Mouse (Mus musculus) hindbrain, embryonic 15.5 days (tissue): ENCODE measurements around the gene Dnajc7. TPM values are rescaled to one million over a fixed set of nuclear protein-coding genes. Genes with fewer than 3 reads are reported as not detected.

Experiments used
- ATAC-seq: fragments of 200-750 bp; cut with Nextera tagmentation; 2 replicates; pipeline ENCODE4 v1.8.0; 2017; ENCODE audit warnings: low read depth, moderate number of reproducible peaks, moderate TSS enrichment; ENCODE audit not compliant: low FRiP score
- H3K27ac ChIP-seq: fragments of 300-500 bp; sonication (generic); replicated peaks from 2 replicates; pipeline ENCODE4 v1.5.1; 2015; ENCODE audit warnings: mild to moderate bottlenecking, inconsistent platforms
- H3K27me3 ChIP-seq: fragments of 300-500 bp; sonication (generic); 2 replicates; pipeline ENCODE4 v1.6.1; 2015; ENCODE audit warnings: control low read depth, inconsistent platforms
- H3K36me3 ChIP-seq: fragments of 300-500 bp; sonication (generic); 2 replicates; pipeline ENCODE4 v1.6.1; 2015; ENCODE audit warnings: control low read depth, inconsistent platforms
- H3K4me1 ChIP-seq: fragments of 300-500 bp; sonication (generic); replicated peaks from 2 replicates; pipeline ENCODE4 v1.6.1; 2015; ENCODE audit warnings: control low read depth, inconsistent platforms
- H3K4me2 ChIP-seq: fragments of 300-500 bp; sonication (generic); 2 replicates; pipeline ENCODE4 v1.6.1; 2015; ENCODE audit warnings: moderate library complexity, mild to moderate bottlenecking, inconsistent platforms
- H3K4me3 ChIP-seq: fragments of 300-500 bp; sonication (generic); 2 replicates; pipeline ENCODE4 v1.5.1; 2015; ENCODE audit warnings: mild to moderate bottlenecking, inconsistent platforms
- H3K9ac ChIP-seq: fragments of 300-500 bp; sonication (generic); 2 replicates; pipeline ENCODE4 v1.6.1; 2015; ENCODE audit warnings: inconsistent platforms
- H3K9me3 ChIP-seq: fragments of 300-500 bp; sonication (generic); 2 replicates; pipeline ENCODE4 v1.6.1; 2016; ENCODE audit warnings: control low read depth, inconsistent platforms
- WGBS: fragments of 180-500 bp; shearing (Covaris S2); methylation state at CpG from one replicate; pipeline ENCODE4 v1.1.7; 2015; 5-methylcytosine and 5-hydroxymethylcytosine counted together
- polyA plus RNA-seq: library from polyadenylated mRNA; unstranded; fragments of >200 nt; fragmentation: Nextera tagmentation; extraction: Ambion mirVana; gene quantifications from 2 replicates; pipeline ENCODE4 v1.2.1, GENCODE M21; 2015

Gene Dnajc7
- polyA plus RNA-seq, 1 experiment from 2014 or later = 296 TPM

GRCm38 (mm10) chr11:100559476-100559875, 60.5 kb downstream of the Dnajc7 start:
- Histone ChIP-seq H3K9ac (no peak overlapping the region), H3K27ac (no peak overlapping the region), H3K4me1 (no peaks in the 10 kb centered on the region), H3K36me3 (no peaks in the 10 kb centered on the region), H3K27me3 (no peaks in the 10 kb centered on the region), H3K9me3 (no peaks in the 10 kb centered on the region), H3K4me2 (no peak overlapping the region), H3K4me3 (no peak overlapping the region)
- WGBS = 62% methylated on average over 7 of the region's 7 CpGs
- no peak for ATAC-seq

- 80% methylated on average over 3 of the region's 3 CpGs for WGBS
- H3K9me3 ChIP-seq = no peaks in the 10 kb centered on the region
- H3K4me3 ChIP-seq = no peak overlapping the region
- no peaks in the 10 kb centered on the region for H3K27me3 ChIP-seq
- no peaks in the 10 kb centered on the region for H3K36me3 ChIP-seq
- no peak for ATAC-seq
- H3K27ac ChIP-seq = no peak overlapping the region
- no peak overlapping the region for H3K4me2 ChIP-seq
- H3K4me1 ChIP-seq = no peaks in the 10 kb centered on the region
- no peak overlapping the region for H3K9ac ChIP-seq
Measured at GRCm38 (mm10) chr11:100557563-100557962, 62.4 kb downstream of the Dnajc7 start.

- ATAC-seq = no peak
- H3K27ac ChIP-seq = no peak overlapping the region
- peak overlapping the region; percentile 40 for H3K4me2 ChIP-seq
- WGBS = 23% methylated on average over 11 of the region's 11 CpGs
- no peaks in the 10 kb centered on the region for H3K36me3 ChIP-seq
- H3K4me1 ChIP-seq = no peaks in the 10 kb centered on the region
- no peaks in the 10 kb centered on the region for H3K27me3 ChIP-seq
- no peak overlapping the region for H3K9ac ChIP-seq
- no peak overlapping the region for H3K4me3 ChIP-seq
- H3K9me3 ChIP-seq = no peaks in the 10 kb centered on the region
Measured at GRCm38 (mm10) chr11:100555583-100555982, 64.4 kb downstream of the Dnajc7 start.

- no peak overlapping the region for H3K4me3 ChIP-seq
- H3K27me3 ChIP-seq = no peaks in the 10 kb centered on the region
- no peak overlapping the region for H3K4me2 ChIP-seq
- H3K36me3 ChIP-seq = no peaks in the 10 kb centered on the region
- H3K27ac ChIP-seq = no peak overlapping the region
- no peaks in the 10 kb centered on the region for H3K9me3 ChIP-seq
- WGBS = 75% methylated on average over 4 of the region's 4 CpGs
- H3K4me1 ChIP-seq = no peaks in the 10 kb centered on the region
- no peak overlapping the region for H3K9ac ChIP-seq
- ATAC-seq = no peak
Measured at GRCm38 (mm10) chr11:100552842-100553241, 67.1 kb downstream of the Dnajc7 start.

- Histone ChIP-seq H3K4me1 (peaks cover 8% of the 10 kb centered on the region), H3K27me3 (no peaks in the 10 kb centered on the region), H3K9ac (no peak overlapping the region), H3K4me3 (no peak overlapping the region), H3K27ac (no peak overlapping the region), H3K36me3 (no peaks in the 10 kb centered on the region), H3K4me2 (no peak overlapping the region), H3K9me3 (no peaks in the 10 kb centered on the region)
- WGBS = 80% methylated on average over 6 of the region's 6 CpGs
- no peak for ATAC-seq
Measured at GRCm38 (mm10) chr11:100550101-100550500, 69.9 kb downstream of the Dnajc7 start.

GRCm38 (mm10) chr11:100549466-100549865, 70.5 kb downstream of the Dnajc7 start:
- WGBS = 90% methylated on average over 8 of the region's 8 CpGs
- Histone ChIP-seq H3K9me3 (no peaks in the 10 kb centered on the region), H3K9ac (no peak overlapping the region), H3K27me3 (no peaks in the 10 kb centered on the region), H3K36me3 (no peaks in the 10 kb centered on the region), H3K4me1 (peaks cover 11% of the 10 kb centered on the region), H3K4me2 (no peak overlapping the region), H3K27ac (no peak overlapping the region), H3K4me3 (no peak overlapping the region)
- no peak for ATAC-seq

- no peaks in the 10 kb centered on the region for H3K27me3 ChIP-seq
- 80% methylated on average over 6 of the region's 6 CpGs for WGBS
- H3K27ac ChIP-seq = no peak overlapping the region
- no peak overlapping the region for H3K4me2 ChIP-seq
- H3K9ac ChIP-seq = no peak overlapping the region
- no peak overlapping the region for H3K4me3 ChIP-seq
- no peaks in the 10 kb centered on the region for H3K36me3 ChIP-seq
- ATAC-seq = no peak
- H3K9me3 ChIP-seq = no peaks in the 10 kb centered on the region
- peaks cover 11% of the 10 kb centered on the region for H3K4me1 ChIP-seq
Measured at GRCm38 (mm10) chr11:100548141-100548540, 71.8 kb downstream of the Dnajc7 start.

- Histone ChIP-seq H3K27ac (no peak overlapping the region), H3K4me1 (peaks cover 11% of the 10 kb centered on the region)
- WGBS = 93% methylated on average over 6 of the region's 6 CpGs
Measured at GRCm38 (mm10) chr11:100546955-100547354, 73.0 kb downstream of the Dnajc7 start.

GRCm38 (mm10) chr11:100545746-100546085, 74.3 kb downstream of the Dnajc7 start:
- Histone ChIP-seq H3K4me3 (peak overlapping the region; percentile 45), H3K27ac (peak overlapping the region; percentile 71), H3K9me3 (no peaks in the 10 kb centered on the region), H3K27me3 (no peaks in the 10 kb centered on the region), H3K4me1 (peaks cover 11% of the 10 kb centered on the region), H3K4me2 (peak overlapping the region; percentile 72), H3K9ac (peak overlapping the region; percentile 43), H3K36me3 (no peaks in the 10 kb centered on the region)
- peak; percentile 63 for ATAC-seq
- 25% methylated on average over 7 of the region's 7 CpGs for whole genome bisulfite sequencing

More at GRCm38 (mm10) chr11:100546955-100547354, 73.0 kb downstream of the Dnajc7 start:
- Histone ChIP-seq H3K4me3 (no peak overlapping the region), H3K27me3 (no peaks in the 10 kb centered on the region), H3K9me3 (no peaks in the 10 kb centered on the region), H3K36me3 (no peaks in the 10 kb centered on the region), H3K9ac (no peak overlapping the region), H3K4me2 (no peak overlapping the region)
- ATAC-seq = no peak

GRCm38 (mm10) chr11:100544832-100545745, 74.9 kb downstream of the Dnajc7 start, which contains the start of gene Ttc25:
Ttc25 (plus strand) TSS chr11:100545607.
- Histone ChIP-seq H3K36me3 (no peaks in the 10 kb centered on the region), H3K4me1 (peaks cover 11% of the 10 kb centered on the region), H3K9ac (peak within 1 kb of the TSS; percentile 43), H3K4me2 (peak within 1 kb of the TSS; percentile 72), H3K4me3 (peak within 1 kb of the TSS; percentile 45), H3K27me3 (no peaks in the 10 kb centered on the region), H3K27ac (peak within 1 kb of the TSS; percentile 71), H3K9me3 (no peaks in the 10 kb centered on the region)
- ATAC-seq = peak; percentile 94
- WGBS = 3% methylated on average over 28 of the region's 28 CpGs

GRCm38 (mm10) chr11:100541577-100541976, 78.4 kb downstream of the Dnajc7 start:
- WGBS = 89% methylated on average over 2 of the region's 2 CpGs
- H3K4me3 ChIP-seq = no peak overlapping the region
- H3K4me2 ChIP-seq = no peak overlapping the region
- no peaks in the 10 kb centered on the region for H3K9me3 ChIP-seq
- no peaks in the 10 kb centered on the region for H3K36me3 ChIP-seq
- no peak for ATAC-seq
- H3K27me3 ChIP-seq = no peaks in the 10 kb centered on the region
- H3K9ac ChIP-seq = no peak overlapping the region
- peaks cover 11% of the 10 kb centered on the region for H3K4me1 ChIP-seq
- H3K27ac ChIP-seq = no peak overlapping the region

- Histone ChIP-seq H3K27me3 (no peaks in the 10 kb centered on the region), H3K4me1 (peaks cover 10% of the 10 kb centered on the region), H3K9me3 (no peaks in the 10 kb centered on the region), H3K36me3 (no peaks in the 10 kb centered on the region), H3K4me3 (no peak overlapping the region), H3K9ac (no peak overlapping the region), H3K4me2 (no peak overlapping the region), H3K27ac (no peak overlapping the region)
- 58% methylated on average over 6 of the region's 6 CpGs for WGBS
- ATAC-seq = no peak
Measured at GRCm38 (mm10) chr11:100540966-100541365, 79.0 kb downstream of the Dnajc7 start.
